Mouse (Mus musculus) B cell, adult 67 days (primary cell): Measurements from ENCODE around the gene Olfr776. TPM values are rescaled to one million over a fixed set of nuclear protein-coding genes. Genes with fewer than 3 reads are reported as not detected.

Experiments
- total RNA-seq, 2 experiments: library from RNA; stranded (reverse); gene quantifications; 4 replicates each; pipeline ENCODE4 v1.2.4; 2023

Olfr776 gene
- not detected for total RNA-seq

DNA sequence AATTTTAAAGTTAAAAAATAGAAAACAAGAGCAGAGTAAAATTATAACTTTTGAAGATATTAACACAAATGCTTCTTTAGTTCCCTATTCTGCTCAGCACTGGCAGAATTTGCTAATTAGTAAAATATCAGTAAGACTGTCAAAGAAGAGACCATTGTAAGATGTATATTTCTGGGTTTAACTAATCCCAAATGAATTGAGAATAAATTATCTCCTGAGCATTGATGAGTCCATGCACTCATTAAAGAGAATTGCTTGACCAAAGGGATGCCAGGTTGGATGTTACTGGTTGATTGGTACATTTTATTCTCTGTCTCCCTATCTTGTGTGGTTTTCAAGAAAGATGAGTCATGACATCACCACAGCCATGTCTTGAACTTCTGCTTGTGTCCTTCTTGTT lies at the start of gene Olfr776:
Gene Olfr776 (plus strand): TSS at position 301 of the 400 bp plus-strand sequence.

DNA sequence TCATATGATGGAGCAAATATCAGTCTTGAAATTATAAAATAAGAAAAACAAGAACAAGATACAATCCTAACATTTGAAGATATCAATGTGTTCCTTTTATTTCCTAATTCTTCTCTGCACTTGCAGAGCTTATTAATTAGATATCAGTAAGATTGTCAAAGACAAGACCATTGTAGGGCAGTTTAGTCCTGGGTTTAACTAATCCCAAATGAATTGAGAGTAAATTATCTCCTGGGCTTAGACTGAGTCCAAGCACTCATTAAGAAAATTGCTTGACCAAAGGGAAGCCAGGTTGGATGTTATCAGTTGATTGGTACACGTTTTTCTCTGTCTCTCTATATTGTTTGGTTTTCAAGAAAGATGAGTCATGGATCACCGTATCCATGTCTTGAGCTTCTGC lies 23.0 kb upstream of the Olfr776 start, which contains the start of gene Olfr774:
Gene Olfr774 (plus strand): TSS at position 301 of the 400 bp plus-strand sequence.

DNA sequence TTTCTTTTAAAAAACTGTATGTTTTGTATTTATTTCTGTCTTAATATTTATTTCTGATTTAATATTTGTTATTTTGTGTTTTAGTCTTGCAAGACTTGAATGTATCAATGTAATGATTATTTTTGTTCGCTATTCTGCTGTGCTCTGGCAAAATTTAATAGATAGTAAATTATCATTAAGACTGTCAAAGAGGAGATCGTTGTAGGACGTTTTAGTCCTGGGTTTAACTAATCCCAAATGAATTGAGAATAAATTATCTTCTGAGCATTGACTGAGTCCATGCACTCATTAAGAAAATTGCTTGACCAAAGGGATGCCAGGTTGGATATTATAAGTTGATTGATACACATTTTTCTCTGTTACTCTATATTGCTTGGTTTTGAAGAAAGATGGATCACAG lies 10.8 kb upstream of the Olfr776 start, which contains the start of gene Olfr775:
Gene Olfr775 (plus strand): TSS at position 301 of the 400 bp plus-strand sequence.

DNA sequence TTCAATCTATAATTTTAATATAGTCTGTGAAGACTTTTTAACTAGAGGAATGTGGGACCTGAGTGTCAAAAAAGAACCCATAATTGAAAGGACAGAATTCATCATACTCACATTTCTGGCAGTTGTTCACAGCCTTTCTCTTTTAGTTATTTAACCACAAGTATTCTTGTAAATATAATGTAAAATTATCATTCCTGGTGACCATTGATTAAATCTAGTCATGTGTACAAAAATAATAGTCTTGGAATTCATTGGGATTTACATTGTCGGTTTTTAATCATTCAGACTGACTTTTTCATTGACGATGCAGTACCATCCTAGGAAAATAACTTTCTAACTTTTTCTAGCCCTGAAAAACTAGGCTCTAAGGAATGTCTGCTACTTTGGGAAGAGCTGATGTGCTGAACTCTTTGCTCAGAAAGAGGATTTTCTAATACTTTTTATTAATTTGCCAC lies 12.2 kb downstream of the Olfr776 start, which contains the start of gene Olfr777:
Gene Olfr777 (minus strand): TSS at position 405 of the 455 bp plus-strand sequence.

Other genes starting within 250 kb of the Olfr776 start
- not detected for gene Olfr763, start 248.3 kb upstream of the Olfr776 start, total RNA-seq
- not detected for gene Olfr764-ps1, start 219.2 kb upstream of the Olfr776 start, total RNA-seq
- gene Olfr765, start 209.1 kb upstream of the Olfr776 start, total RNA-seq, result not detected
- not detected for gene Olfr766-ps1, start 190.2 kb upstream of the Olfr776 start, total RNA-seq
- not detected for gene Olfr767, start 176.2 kb upstream of the Olfr776 start, total RNA-seq
- not detected for gene Olfr768, start 159.8 kb upstream of the Olfr776 start, total RNA-seq
- gene Olfr769, start 141.3 kb upstream of the Olfr776 start, total RNA-seq, result not detected
- gene Olfr770, start 120.1 kb upstream of the Olfr776 start, total RNA-seq, result not detected
- not detected for gene Olfr771, start 94.4 kb upstream of the Olfr776 start, total RNA-seq
- not detected for gene Olfr772, start 81.2 kb upstream of the Olfr776 start, total RNA-seq
- not detected for gene Olfr773, start 71.7 kb upstream of the Olfr776 start, total RNA-seq
- not detected for gene Olfr774, start 22.9 kb upstream of the Olfr776 start, total RNA-seq
- not detected for gene Olfr775, start 10.7 kb upstream of the Olfr776 start, total RNA-seq
- gene Olfr777, start 12.4 kb downstream of the Olfr776 start, total RNA-seq, result not detected
- gene Olfr780, start 59.0 kb downstream of the Olfr776 start, total RNA-seq, result not detected
- not detected for gene Olfr781, start 69.7 kb downstream of the Olfr776 start, total RNA-seq
- gene Olfr782, start 89.7 kb downstream of the Olfr776 start, total RNA-seq, result not detected
- gene Olfr784, start 125.0 kb downstream of the Olfr776 start, total RNA-seq, result not detected
- not detected for gene Olfr785, start 146.3 kb downstream of the Olfr776 start, total RNA-seq
- gene Olfr786, start 168.2 kb downstream of the Olfr776 start, total RNA-seq, result not detected
- not detected for gene Olfr787, start 202.7 kb downstream of the Olfr776 start, total RNA-seq
- gene Olfr788, start 211.9 kb downstream of the Olfr776 start, total RNA-seq, result not detected
- gene Olfr789, start 225.6 kb downstream of the Olfr776 start, total RNA-seq, result not detected
- gene Olfr790, start 239.4 kb downstream of the Olfr776 start, total RNA-seq, result not detected